In the genomic region with DNA sequence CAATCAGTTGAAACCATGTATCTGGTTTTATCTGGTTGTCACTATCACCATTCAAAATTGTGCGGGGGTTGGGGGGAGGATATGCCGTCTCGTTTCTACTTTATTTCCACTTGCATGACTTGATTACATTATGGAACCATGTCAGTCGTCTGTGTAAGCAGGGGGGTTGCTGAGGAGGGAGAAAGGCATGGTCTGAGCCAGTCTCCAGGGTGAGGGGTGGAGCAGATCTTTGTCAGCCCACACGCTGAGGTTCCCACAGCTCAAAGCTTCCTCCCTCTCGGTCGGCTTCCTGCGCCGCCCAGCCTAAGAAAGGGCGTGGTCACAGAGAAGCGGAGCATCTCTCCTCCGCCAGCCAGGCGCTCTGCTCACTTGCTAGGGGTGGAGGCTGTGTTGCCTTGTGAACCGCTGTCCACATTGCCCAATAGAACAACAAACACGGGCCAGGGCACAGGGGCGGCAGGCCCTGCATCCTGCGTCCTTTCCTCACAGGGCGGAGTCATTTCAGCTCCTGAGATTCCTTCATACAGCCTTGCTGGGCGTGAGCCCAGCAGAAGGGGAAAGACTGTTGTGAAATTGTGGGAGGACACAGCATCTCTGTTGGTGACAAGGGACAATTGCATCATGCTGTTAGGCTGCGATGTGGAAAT, we compare ENCODE assay signal across 7 mouse cellular contexts. TPM values are rescaled to one million over a fixed set of nuclear protein-coding genes. Genes with fewer than 3 reads are reported as not detected.
DNase-seq lines count a peak whose midpoint lies in the region; ATAC-seq and TF ChIP-seq lines count a peak whose summit lies in the region.

No protein-coding gene starts in this region.

- no peak for TF ChIP-seq POLR2A in small intestine, adult 2 months (IDR thresholded peaks at IDR 0.05; ENCODE audit: low read depth, low read length)

- H3K9ac ChIP-seq in intestine, postnatal 0 days (ENCODE audit: low read depth, low read length) = no peak overlapping the region; the same call in 1 of the 2 replicates
- H3K9ac ChIP-seq in midbrain, embryonic 11.5 days (ENCODE audit: low read length) = peak overlapping the region; percentile 36

- peak; percentile 76 for ATAC-seq in granulocyte monocyte progenitor cell, adult 5-6 weeks (replicated peaks; ENCODE audit: poor library complexity, severe bottlenecking)
- peak; percentile 77 for ATAC-seq in intestine, postnatal 0 days
- peak; percentile 96 for ATAC-seq in midbrain, embryonic 11.5 days (ENCODE audit: low FRiP score)

- H3K36me3 ChIP-seq in embryonic facial prominence, embryonic 10.5 days (replicated peaks) = no peaks in the 10 kb centered on the region
- H3K36me3 ChIP-seq in intestine, postnatal 0 days (ENCODE audit: control insufficient read depth, insufficient read depth) = no peaks in the 10 kb centered on the region
- H3K36me3 ChIP-seq in midbrain, embryonic 11.5 days (ENCODE audit: control insufficient read depth, insufficient read depth, low read length) = no peaks in the 10 kb centered on the region
- H3K36me3 ChIP-seq in small intestine, adult 2 months (ENCODE audit: control insufficient read depth, insufficient read depth, low read length) = no peaks in the 10 kb centered on the region

- WGBS in embryonic facial prominence, embryonic 10.5 days = 2% methylated on average over 20 of the region's 20 CpGs
- WGBS in intestine, postnatal 0 days = 2% methylated on average over 20 of the region's 20 CpGs
- 2% methylated on average over 20 of the region's 20 CpGs for WGBS in midbrain, embryonic 11.5 days
- WGBS in small intestine, adult 2 months = 3% methylated on average over 20 of the region's 20 CpGs

- H3K4me2 ChIP-seq in intestine, postnatal 0 days (replicated peaks; ENCODE audit: low read depth) = peak overlapping the region; percentile 59
- peak overlapping the region; percentile 57 for H3K4me2 ChIP-seq in midbrain, embryonic 11.5 days

- H3K27ac ChIP-seq in embryonic facial prominence, embryonic 10.5 days (replicated peaks) = peak overlapping the region; percentile 74
- peak overlapping the region; percentile 42; the same call in 1 of the 2 replicates for H3K27ac ChIP-seq in intestine, postnatal 0 days (ENCODE audit: low read depth, low read length)
- no peak overlapping the region for H3K27ac ChIP-seq in midbrain, embryonic 11.5 days (ENCODE audit: low read depth, low read length)
- peak overlapping the region; percentile 56 for H3K27ac ChIP-seq in small intestine, adult 2 months (ENCODE audit: insufficient read depth, low read depth, low read length)

- intact Hi-C loops in left cerebral cortex, postnatal 4 days (cut with DNase I) = loop anchor here (10.0 kb wide), 2 partner anchors 258 to 298 kb away; partner anchors contain the start of gene Rap1b

- peak overlapping the region; percentile 57 for H3K4me3 ChIP-seq in embryonic facial prominence, embryonic 10.5 days
- peak overlapping the region; percentile 26 for H3K4me3 ChIP-seq in intestine, postnatal 0 days (ENCODE audit: low read depth, low read length)
- H3K4me3 ChIP-seq in midbrain, embryonic 11.5 days (ENCODE audit: low read depth, low read length) = peak overlapping the region; percentile 23
- peak overlapping the region; percentile 40 for H3K4me3 ChIP-seq in small intestine, adult 2 months (ENCODE audit: low read depth, low read length)

- no peak; the same call in 1 of the 2 replicates for TF ChIP-seq CTCF in intestine, postnatal 0 days (IDR thresholded peaks at IDR 0.05; ENCODE audit: low read depth)
- TF ChIP-seq CTCF in small intestine, adult 2 months (IDR thresholded peaks at IDR 0.05; ENCODE audit: extremely low read depth, insufficient read length, insufficient replicate concordance, low read depth, low read length) = no peak

- H3K4me1 ChIP-seq in embryonic facial prominence, embryonic 10.5 days = peaks cover 7% of the 10 kb centered on the region
- H3K4me1 ChIP-seq in intestine, postnatal 0 days (replicated peaks; ENCODE audit: control insufficient read depth, insufficient read depth, low read length) = no peaks in the 10 kb centered on the region
- H3K4me1 ChIP-seq in midbrain, embryonic 11.5 days (ENCODE audit: control insufficient read depth, insufficient read depth, low read length) = peaks cover 3% of the 10 kb centered on the region
- peaks cover 5% of the 10 kb centered on the region; the same call in 1 of the 2 replicates for H3K4me1 ChIP-seq in small intestine, adult 2 months (ENCODE audit: control insufficient read depth, insufficient read depth, insufficient read length, low read length)

- H3K9me3 ChIP-seq in embryonic facial prominence, embryonic 10.5 days = no peaks in the 10 kb centered on the region
- H3K9me3 ChIP-seq in intestine, postnatal 0 days (ENCODE audit: control insufficient read depth) = no peaks in the 10 kb centered on the region
- H3K9me3 ChIP-seq in midbrain, embryonic 11.5 days (ENCODE audit: control insufficient read depth, low read length) = no peaks in the 10 kb centered on the region

- H3K27me3 ChIP-seq in embryonic facial prominence, embryonic 10.5 days (replicated peaks; ENCODE audit: low read depth, poor library complexity, severe bottlenecking) = peaks cover 11% of the 10 kb centered on the region
- H3K27me3 ChIP-seq in intestine, postnatal 0 days (replicated peaks; ENCODE audit: control insufficient read depth, insufficient read depth, low read length) = no peaks in the 10 kb centered on the region
- no peaks in the 10 kb centered on the region for H3K27me3 ChIP-seq in midbrain, embryonic 11.5 days (ENCODE audit: control insufficient read depth, insufficient read depth, low read length)
- no peaks in the 10 kb centered on the region for H3K27me3 ChIP-seq in small intestine, adult 2 months (ENCODE audit: control insufficient read depth, insufficient read depth, low read length)

- DNase-seq in adrenal gland, postnatal 10 days = peak; percentile 86
- DNase-seq in embryonic facial prominence, embryonic 10.5 days (ENCODE audit: low spot score) = peak; percentile 82
- DNase-seq in left cerebral cortex, postnatal 4 days = peak; percentile 66
- DNase-seq in midbrain, embryonic 11.5 days (ENCODE audit: low spot score, missing footprints) = peak; percentile 95

RNA-seq across cellular contexts. Expression of gene Mdm1, which starts 38.5 kb away (rescaled TPM):
- 10 to 100 TPM; 15.5 to 17.8 TPM for total RNA-seq in adrenal gland, postnatal 10 days (2021)
- polyA plus RNA-seq in embryonic facial prominence, embryonic 10.5 days (2016; fragmentation: Nextera tagmentation; extraction: Ambion mirVana) = 56.7 and 58.0 TPM in 2 replicates
- 11.8 and 13.8 TPM in 2 replicates for total RNA-seq in granulocyte monocyte progenitor cell, adult 5-6 weeks (2014; fragmentation: Nextera tagmentation)
- 33.8 and 47.5 TPM in 2 replicates for total RNA-seq in granulocyte monocyte progenitor cell, adult 5-6 weeks (2017)
- 3.9 and 4.4 TPM in 2 replicates for polyA plus RNA-seq in intestine, postnatal 0 days (2015; fragmentation: Nextera tagmentation; extraction: Ambion mirVana)
- total RNA-seq in left cerebral cortex, postnatal 4 days (2021) = 10 to 100 TPM; 16.7 to 19.7 TPM
- 56.7 and 59.0 TPM in 2 replicates for polyA plus RNA-seq in midbrain, embryonic 11.5 days (2014; fragmentation: Nextera tagmentation; extraction: Ambion mirVana)
- polyA plus RNA-seq in small intestine, adult 2 months (2012; rRNA removed) = 0.75 and 1.4 TPM in 2 replicates

Comparison
In these comparisons a context has a peak if more than half of its experiments do, and no peak if none do; other contexts are left out.
1. RNA of gene Mdm1, which starts 38.5 kb away (polyA plus RNA-seq): 56.7 to 59.0 TPM in midbrain, embryonic 11.5 days and 56.7 to 58.0 TPM in embryonic facial prominence, embryonic 10.5 days; 3.9 to 4.4 TPM in intestine, postnatal 0 days and 0.75 to 1.4 TPM in small intestine, adult 2 months; every median in the first group is over 10 times any median in the second.
2. Peak in every context shown above with its lines, with median percentiles within 50 percentile points of each other: DNase-seq, H3K4me3 ChIP-seq and ATAC-seq.